Mouse (Mus musculus) cortical plate, adult 2 months (tissue): ENCODE measurements at regions not wholly inside any gene's neighbourhood (a gene's known extent, or its start where the extent isn't known, plus 50 kb on each side); places are given as distances from the start of the nearest gene placed in this dataset.

ENCODE experiments used
- CTCF ChIP-seq: fragments of 200-500 bp; IDR thresholded peaks from 2 replicates; pipeline ENCODE4 v1.5.1; 2011; ENCODE audit warnings: mild to moderate bottlenecking, control low read depth, low read length; ENCODE audit not compliant: insufficient read depth; ENCODE audit errors: extremely low read depth
- POLR2A ChIP-seq: fragments of 200-500 bp; IDR thresholded peaks from 2 replicates; pipeline ENCODE4 v1.6.1; 2011; ENCODE audit warnings: mild to moderate bottlenecking, low read length, control low read depth; ENCODE audit not compliant: insufficient read depth; ENCODE audit errors: extremely low read depth

DNA sequence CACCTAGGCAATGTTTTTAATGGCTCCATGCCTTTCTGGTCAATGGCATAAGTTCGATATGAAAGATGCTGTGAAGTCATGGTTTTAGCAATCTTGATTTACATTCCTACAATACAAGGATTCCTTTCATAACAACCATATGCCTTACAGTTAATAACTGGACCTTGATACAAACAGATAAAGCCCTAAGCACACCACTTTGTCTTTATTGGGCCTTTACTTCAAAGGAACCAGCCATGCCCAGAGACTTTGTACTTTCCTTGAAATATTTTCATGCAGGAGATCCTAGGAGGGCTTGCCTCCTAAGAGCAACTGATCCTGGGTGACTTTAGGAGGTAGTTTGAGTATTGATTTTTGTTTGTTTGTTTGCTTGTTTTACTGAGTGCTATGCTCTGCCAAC is 77.1 kb upstream of the Grik1 start:
- no peak for TF ChIP-seq CTCF
- TF ChIP-seq POLR2A = no peak
